Mouse (Mus musculus): ENCODE data around the gene Exoc3l2. TPM values are rescaled to one million over a fixed set of nuclear protein-coding genes. Genes with fewer than 3 reads are reported as not detected.

The Exoc3l2 gene
- polyA plus RNA-seq, 1 experiment from 2014 or later = 0.61 TPM

DNA sequence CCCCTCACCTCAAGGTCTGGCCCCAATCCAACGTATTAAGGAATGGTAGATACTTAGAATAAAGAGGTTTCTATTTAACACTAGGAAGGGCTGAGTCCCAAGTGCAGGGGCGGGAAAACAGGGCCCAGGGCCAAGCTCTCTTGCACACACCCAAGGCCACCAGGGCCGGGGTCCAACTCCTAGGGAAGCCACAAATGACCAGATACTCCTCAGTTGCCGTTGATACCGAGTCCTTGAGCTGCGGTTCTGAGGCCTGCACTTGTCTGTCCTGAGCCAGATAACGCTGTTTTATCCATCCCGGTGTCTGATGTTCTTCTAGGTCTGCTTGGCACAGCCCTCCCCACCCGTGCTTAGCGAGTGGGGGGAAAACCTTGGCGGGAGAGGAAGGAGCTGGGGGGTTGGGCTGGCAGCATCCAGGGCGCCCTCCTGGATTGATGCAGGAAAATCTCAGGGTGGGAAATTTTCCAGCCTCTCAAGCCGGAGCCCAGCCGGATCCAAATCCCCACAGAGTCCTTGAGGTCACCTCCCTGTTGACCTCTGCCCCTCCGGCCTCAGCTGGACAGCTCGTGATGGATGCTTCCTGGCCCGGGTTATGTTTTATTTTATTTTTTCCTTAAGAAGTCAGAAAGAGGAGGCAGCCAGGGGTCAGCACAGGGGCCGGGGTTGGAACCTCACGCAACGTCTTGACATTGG lies 32.5 kb downstream of the Exoc3l2 start:
- 74% methylated on average over 20 of the region's 20 CpGs for WGBS
- no peak overlapping the region for H3K4me2 ChIP-seq (replicated peaks)
- peaks cover 37% of the 10 kb centered on the region for H3K27me3 ChIP-seq
- H3K36me3 ChIP-seq = no peaks in the 10 kb centered on the region
- no peaks in the 10 kb centered on the region for H3K9me3 ChIP-seq
- no peak overlapping the region for H3K9ac ChIP-seq (replicated peaks)
- H3K27ac ChIP-seq (replicated peaks) = no peak overlapping the region
- peaks cover 5% of the 10 kb centered on the region for H3K4me1 ChIP-seq
- no peak for ATAC-seq (ENCODE audit: low FRiP score, low read depth)
- no peak overlapping the region for H3K4me3 ChIP-seq

DNA sequence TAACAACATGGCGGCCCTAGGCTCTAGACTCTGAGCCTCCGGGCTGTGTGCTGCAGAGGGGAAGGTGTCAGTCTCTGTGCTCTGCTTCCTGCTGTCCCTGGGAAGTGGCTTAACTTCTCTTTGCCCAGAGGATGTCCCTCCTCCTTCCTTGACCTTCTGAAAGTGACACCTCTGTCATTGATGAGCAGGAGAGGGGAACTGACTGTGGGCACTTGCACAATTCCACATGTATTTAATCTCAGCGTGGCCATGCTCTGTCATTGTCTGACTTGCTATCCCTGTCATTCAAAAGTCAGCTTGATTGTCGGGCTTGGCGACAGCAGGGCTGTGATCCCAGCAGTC lies 33.1 kb downstream of the Exoc3l2 start:
- Histone ChIP-seq H3K36me3 (no peaks in the 10 kb centered on the region), H3K27ac (replicated peaks) (no peak overlapping the region), H3K4me1 (peaks cover 5% of the 10 kb centered on the region), H3K4me3 (no peak overlapping the region), H3K27me3 (peaks cover 32% of the 10 kb centered on the region), H3K9me3 (no peaks in the 10 kb centered on the region), H3K4me2 (replicated peaks) (no peak overlapping the region), H3K9ac (replicated peaks) (no peak overlapping the region)
- WGBS = 70% methylated on average over 5 of the region's 5 CpGs
- ATAC-seq (ENCODE audit: low FRiP score, low read depth) = no peak

- 84% methylated on average over 4 of the region's 4 CpGs for WGBS
- Histone ChIP-seq H3K27me3 (peaks cover 12% of the 10 kb centered on the region; the same call in 1 of the 2 replicates), H3K9ac (replicated peaks) (no peak overlapping the region), H3K4me1 (no peaks in the 10 kb centered on the region), H3K4me3 (no peak overlapping the region), H3K9me3 (no peaks in the 10 kb centered on the region), H3K4me2 (replicated peaks) (no peak overlapping the region), H3K27ac (replicated peaks) (no peak overlapping the region), H3K36me3 (no peaks in the 10 kb centered on the region)
- ATAC-seq (ENCODE audit: low FRiP score, low read depth) = no peak
These were observed 35.2 kb downstream of the Exoc3l2 start for GRCm38 (mm10) chr7:19498326-19498725.

GRCm38 (mm10) chr7:19500420-19501363 lies 37.6 kb downstream of the Exoc3l2 start:
- no peaks in the 10 kb centered on the region for H3K9me3 ChIP-seq
- 73% methylated on average over 12 of the region's 12 CpGs for WGBS
- no peak overlapping the region for H3K9ac ChIP-seq (replicated peaks)
- H3K4me2 ChIP-seq (replicated peaks) = no peak overlapping the region
- no peak overlapping the region for H3K4me3 ChIP-seq
- H3K36me3 ChIP-seq = no peaks in the 10 kb centered on the region
- ATAC-seq (ENCODE audit: low FRiP score, low read depth) = no peak
- no peaks in the 10 kb centered on the region for H3K4me1 ChIP-seq
- no peaks in the 10 kb centered on the region for H3K27me3 ChIP-seq
- H3K27ac ChIP-seq (replicated peaks) = no peak overlapping the region

GRCm38 (mm10) chr7:19501658-19502057 lies 38.5 kb downstream of the Exoc3l2 start:
- H3K4me1 ChIP-seq = peaks cover 2% of the 10 kb centered on the region
- WGBS = 86% methylated on average over 4 of the region's 4 CpGs
- no peak overlapping the region for H3K4me2 ChIP-seq (replicated peaks)
- no peak for ATAC-seq (ENCODE audit: low FRiP score, low read depth)
- H3K36me3 ChIP-seq = no peaks in the 10 kb centered on the region
- H3K27ac ChIP-seq (replicated peaks) = no peak overlapping the region
- H3K4me3 ChIP-seq = no peak overlapping the region
- H3K9ac ChIP-seq (replicated peaks) = no peak overlapping the region
- no peaks in the 10 kb centered on the region for H3K9me3 ChIP-seq
- no peaks in the 10 kb centered on the region; the same call in 1 of the 2 replicates for H3K27me3 ChIP-seq

DNA sequence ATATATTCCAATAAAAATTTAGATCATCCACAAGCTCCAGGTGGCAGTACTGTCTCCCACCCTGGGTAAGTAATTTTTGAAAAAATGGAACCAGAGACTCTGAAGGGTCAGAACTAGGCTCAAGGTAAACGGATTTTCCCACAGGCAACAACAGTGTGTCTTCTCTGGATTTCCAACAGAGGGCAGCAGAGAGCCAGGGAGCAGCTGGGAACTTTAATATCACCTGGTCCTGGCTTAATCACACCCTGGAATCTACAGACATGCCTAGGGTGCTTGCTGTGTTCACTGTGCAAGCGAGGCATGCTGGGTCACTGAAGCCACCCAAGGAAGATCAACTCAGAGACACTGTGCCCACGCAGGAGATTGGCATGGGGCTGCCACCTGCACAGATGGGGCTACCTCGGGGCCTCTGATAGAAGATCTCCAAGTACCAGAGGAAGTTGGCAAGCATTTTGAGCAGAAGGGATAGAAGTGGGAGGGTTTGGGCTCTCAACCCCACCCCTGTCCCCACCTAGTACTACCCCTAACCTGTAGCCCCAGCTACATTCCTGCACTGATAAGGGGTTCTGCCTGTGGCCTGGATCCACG lies 40.4 kb downstream of the Exoc3l2 start:
- Histone ChIP-seq H3K36me3 (no peaks in the 10 kb centered on the region), H3K27ac (replicated peaks) (no peak overlapping the region), H3K4me2 (replicated peaks) (no peak overlapping the region), H3K4me1 (peaks cover 13% of the 10 kb centered on the region), H3K9me3 (no peaks in the 10 kb centered on the region), H3K9ac (replicated peaks) (no peak overlapping the region), H3K4me3 (no peak overlapping the region), H3K27me3 (no peaks in the 10 kb centered on the region; the same call in 1 of the 2 replicates)
- WGBS = 36% methylated on average over 5 of the region's 5 CpGs
- ATAC-seq (ENCODE audit: low FRiP score, low read depth) = no peak

GRCm38 (mm10) chr7:19506326-19506725 lies 43.2 kb downstream of the Exoc3l2 start:
- no peak overlapping the region for H3K27ac ChIP-seq (replicated peaks)
- no peaks in the 10 kb centered on the region for H3K36me3 ChIP-seq
- no peaks in the 10 kb centered on the region for H3K9me3 ChIP-seq
- H3K4me3 ChIP-seq = peak overlapping the region; percentile 78
- no peak for ATAC-seq (ENCODE audit: low FRiP score, low read depth)
- H3K4me1 ChIP-seq = peaks cover 20% of the 10 kb centered on the region
- no peaks in the 10 kb centered on the region; the same call in 1 of the 2 replicates for H3K27me3 ChIP-seq
- WGBS = 19% methylated on average over 6 of the region's 6 CpGs
- H3K4me2 ChIP-seq (replicated peaks) = peak overlapping the region; percentile 88
- H3K9ac ChIP-seq (replicated peaks) = no peak overlapping the region; the same call in 1 of the 2 replicates

DNA sequence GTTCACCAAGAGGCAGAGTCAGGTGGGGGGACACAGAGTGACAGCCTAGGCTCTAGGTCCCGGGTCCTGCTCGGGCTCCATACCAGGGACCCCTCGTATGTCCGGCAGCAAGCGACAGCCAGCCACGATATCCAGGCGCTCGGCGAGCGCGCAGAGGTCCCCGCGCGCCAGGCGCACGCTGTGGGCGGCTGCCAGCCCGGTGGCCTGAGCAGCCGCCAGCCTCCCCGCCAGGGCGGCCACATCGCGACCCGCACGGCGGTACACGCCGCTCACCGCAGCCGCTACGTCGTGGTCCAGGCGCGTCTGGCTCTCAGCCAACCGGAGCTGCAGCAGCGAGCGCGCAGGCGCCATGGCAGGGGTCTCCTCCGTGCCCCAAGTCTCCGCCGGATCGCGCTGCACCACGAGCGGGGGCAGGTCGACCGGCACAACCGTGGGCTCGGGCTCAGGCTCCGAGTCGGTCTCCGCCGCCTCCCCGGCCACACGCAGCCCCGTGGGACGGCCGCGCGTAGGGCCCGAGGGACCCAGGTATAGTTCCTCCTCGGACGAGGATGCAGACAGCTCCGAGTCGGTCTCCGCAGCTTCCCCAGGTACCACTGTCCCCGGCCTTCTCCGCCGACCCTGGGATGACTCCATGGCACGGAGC lies 44.0 kb downstream of the Exoc3l2 start:
- WGBS = 1% methylated on average over 70 of the region's 71 CpGs
- Histone ChIP-seq H3K4me3 (peak overlapping the region; percentile 78), H3K9ac (replicated peaks) (peak overlapping the region; percentile 86), H3K9me3 (no peaks in the 10 kb centered on the region), H3K4me1 (peaks cover 20% of the 10 kb centered on the region), H3K27ac (replicated peaks) (peak overlapping the region; percentile 83), H3K4me2 (replicated peaks) (peak overlapping the region; percentile 88), H3K27me3 (no peaks in the 10 kb centered on the region; the same call in 1 of the 2 replicates), H3K36me3 (no peaks in the 10 kb centered on the region)
- peak; percentile 44 for ATAC-seq (ENCODE audit: low FRiP score, low read depth)

DNA sequence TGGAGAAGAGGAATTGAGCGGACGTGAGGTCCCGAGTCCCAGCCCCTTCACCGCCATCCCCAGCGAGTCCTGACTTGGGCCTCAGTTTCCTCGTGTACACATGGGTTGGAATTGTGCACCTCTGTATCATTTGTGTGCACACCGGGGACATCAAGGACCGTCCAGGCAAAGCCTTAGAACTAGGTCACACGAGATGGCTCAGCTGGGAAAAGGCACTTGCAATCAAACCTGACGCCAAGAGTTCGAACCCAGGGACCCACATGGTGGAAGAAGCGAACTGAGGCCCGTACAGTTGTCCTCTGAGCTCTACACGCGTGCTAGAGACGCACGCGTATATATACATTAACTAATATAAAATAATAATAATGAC lies 44.5 kb downstream of the Exoc3l2 start:
- WGBS = 6% methylated on average over 18 of the region's 18 CpGs
- H3K4me1 ChIP-seq = peaks cover 20% of the 10 kb centered on the region
- no peaks in the 10 kb centered on the region; the same call in 1 of the 2 replicates for H3K27me3 ChIP-seq
- H3K36me3 ChIP-seq = no peaks in the 10 kb centered on the region
- peak overlapping the region; percentile 88 for H3K4me2 ChIP-seq (replicated peaks)
- H3K9ac ChIP-seq (replicated peaks) = peak overlapping the region; percentile 86
- ATAC-seq (ENCODE audit: low FRiP score, low read depth) = no peak
- H3K4me3 ChIP-seq = peak overlapping the region; percentile 78
- no peaks in the 10 kb centered on the region for H3K9me3 ChIP-seq
- H3K27ac ChIP-seq (replicated peaks) = peak overlapping the region; percentile 83

DNA sequence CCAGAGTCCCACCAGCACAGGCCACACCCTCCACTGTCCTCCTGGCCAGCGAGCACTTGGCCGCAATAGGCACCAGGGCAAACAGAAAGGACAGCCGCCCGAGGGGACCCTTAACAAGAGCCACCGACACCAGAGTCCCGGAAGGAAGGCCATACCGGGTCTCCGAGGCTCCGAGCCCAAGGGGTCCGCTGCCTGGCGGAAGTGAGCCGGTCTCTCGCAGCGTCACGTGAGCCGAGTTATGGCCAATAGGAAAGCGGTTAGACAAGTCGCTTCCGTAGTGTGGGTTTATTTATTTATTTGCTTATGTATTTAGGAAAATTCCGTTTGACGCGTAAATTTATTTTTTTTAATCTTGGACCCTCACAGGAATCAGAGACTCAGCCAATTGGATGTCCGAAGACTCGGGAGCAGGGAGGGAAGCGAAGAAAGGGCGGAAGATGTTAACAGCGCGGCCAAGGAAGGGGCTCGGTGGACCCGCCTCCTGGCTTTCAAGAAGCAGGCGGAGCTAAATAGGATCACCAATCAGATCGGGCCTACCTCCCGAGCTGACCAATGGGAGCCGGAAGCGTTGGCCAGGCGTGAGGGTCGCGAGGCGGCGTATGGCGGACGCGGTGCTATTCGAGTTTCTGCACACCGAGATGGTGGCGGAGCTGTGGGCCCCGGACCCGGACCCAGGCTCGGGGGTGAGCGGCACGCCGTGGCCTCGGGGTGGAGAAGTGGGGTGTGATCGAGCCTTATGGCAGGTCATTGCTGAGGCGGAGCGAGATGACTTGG lies 45.2 kb downstream of the Exoc3l2 start, which contains the start of the genes Bloc1s3 and Trappc6a:
Bloc1s3 (minus strand) TSS at position 218 of the 774 bp plus-strand sequence.
Trappc6a (plus strand) TSS at position 246 of the 774 bp plus-strand sequence.
- H3K9ac ChIP-seq (replicated peaks) = peak within 1 kb of the TSS; percentile 86
- H3K4me1 ChIP-seq = peaks cover 20% of the 10 kb centered on the region
- no peaks in the 10 kb centered on the region for H3K9me3 ChIP-seq
- ATAC-seq (ENCODE audit: low FRiP score, low read depth) = peak; percentile 94
- peak within 1 kb of the TSS; percentile 78 for H3K4me3 ChIP-seq
- H3K36me3 ChIP-seq = no peaks in the 10 kb centered on the region
- peak within 1 kb of the TSS; percentile 83 for H3K27ac ChIP-seq (replicated peaks)
- peak within 1 kb of the TSS; percentile 88 for H3K4me2 ChIP-seq (replicated peaks)
- H3K27me3 ChIP-seq = no peaks in the 10 kb centered on the region; the same call in 1 of the 2 replicates
- under 1% methylated on average over 56 of the region's 56 CpGs for WGBS

All from midbrain, embryonic 12.5 days (tissue).